Mouse (Mus musculus): ENCODE measurements around the gene Pnpla1.

The Pnpla1 gene

DNA sequence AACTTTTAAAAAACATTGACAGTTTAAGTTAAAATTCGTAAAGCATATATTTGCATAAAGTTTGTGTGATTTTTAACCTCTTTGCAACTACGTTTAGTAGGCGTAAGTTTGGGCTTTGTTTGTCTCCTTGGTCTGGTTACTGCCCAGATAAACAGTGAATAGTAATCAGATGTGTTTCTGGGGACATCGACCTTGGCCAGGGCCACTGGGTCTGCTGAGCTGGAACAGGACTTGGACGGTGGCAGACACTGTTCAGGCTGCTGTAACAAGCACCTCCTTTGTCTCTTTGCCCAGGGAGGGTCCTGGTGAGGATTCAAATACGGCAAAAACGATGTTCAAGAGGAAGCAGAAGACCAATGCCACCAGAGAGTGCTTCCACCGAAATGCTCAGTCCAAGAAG lies 27.0 kb downstream of the Pnpla1 start:
- DNase-seq (ENCODE audit: low spot score in 2 of 2) = no peak

DNA sequence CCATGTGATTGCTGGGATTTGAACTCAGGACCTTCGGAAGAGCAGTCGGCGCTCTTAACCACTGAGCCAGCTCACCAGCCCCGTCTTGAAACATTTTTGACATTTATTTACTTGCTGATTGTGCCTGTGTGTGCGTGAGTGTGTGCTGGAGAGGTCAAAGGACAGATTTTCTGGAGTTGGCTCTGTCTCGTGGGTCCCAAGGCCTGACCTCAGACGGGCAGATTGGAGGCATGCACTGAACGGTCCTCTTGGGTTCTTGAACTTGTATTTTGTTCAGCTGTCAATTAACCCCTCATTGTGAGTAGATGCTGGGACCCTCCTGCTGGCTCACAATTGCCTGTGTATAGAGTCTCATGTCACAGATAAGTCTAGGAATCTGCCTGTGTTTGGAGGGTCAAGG lies 28.1 kb downstream of the Pnpla1 start:
- no peak for DNase-seq (ENCODE audit: low spot score in 2 of 2)

DNA sequence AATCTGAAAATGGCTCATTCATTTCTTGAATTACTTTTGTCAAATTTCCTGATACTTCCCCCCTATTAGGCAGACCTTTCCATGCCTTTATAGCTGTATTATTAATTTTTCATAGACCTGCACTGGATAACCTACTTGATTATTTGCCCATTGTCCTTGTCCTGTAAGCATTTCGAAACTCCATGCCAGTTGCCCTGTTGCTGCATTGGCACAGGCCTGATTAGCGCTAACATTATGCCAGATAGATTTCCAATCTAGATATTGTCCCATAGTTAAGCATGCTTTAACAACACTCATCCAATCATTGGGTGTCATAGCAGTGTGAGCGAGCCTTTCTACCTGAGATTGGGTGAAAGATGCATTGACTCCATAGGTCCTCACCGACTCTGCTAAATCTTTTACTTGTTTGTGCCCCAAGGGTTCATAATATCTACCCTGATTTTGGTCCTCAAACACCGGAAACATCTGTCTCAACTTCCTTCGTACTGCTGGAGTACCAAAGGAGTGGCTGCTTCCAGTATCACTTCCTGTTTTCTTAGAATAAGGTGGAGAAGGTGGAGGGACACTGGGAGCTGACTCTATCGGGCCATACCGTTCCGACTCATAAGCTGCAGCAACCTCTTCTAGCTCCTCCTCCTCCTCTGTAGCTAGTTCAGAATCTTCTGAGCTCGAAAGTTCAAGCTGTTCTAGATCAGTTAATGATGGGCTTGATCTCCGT lies 36.0 kb downstream of the Pnpla1 start:
- DNase-seq (ENCODE audit: low spot score in 2 of 2) = peak; percentile 31 to 61

DNA sequence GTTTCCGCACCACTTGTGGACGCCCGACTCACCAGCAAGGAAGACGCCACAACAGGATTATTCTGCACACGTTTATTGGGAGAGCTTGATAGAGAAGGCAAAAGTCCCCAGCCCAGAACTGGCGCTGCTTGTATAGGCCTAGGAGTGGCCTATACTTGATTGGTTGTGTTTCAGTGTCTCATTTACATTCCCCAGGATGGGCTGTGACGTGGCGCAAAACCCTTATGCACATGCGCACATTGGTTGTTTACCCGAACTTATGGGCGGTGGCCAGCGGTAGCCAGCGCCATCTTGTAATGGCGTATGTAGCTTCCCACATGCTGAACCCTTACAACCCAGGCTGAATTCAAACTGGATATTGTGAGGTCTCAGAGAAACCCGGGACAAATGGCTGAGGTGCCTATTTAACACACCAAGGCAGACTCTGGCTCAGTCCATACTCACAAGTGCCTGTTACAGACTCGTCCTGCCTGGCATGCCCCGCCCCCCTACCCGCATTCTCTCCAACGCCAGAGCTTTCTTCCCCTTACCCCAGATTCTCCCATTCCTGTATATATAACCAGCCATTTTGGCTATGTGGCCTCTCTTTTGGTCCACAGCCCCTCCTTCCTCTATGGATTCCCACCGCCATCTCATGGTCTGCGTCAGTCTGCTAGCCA lies 37.1 kb downstream of the Pnpla1 start:
- DNase-seq (ENCODE audit: low spot score in 2 of 2) = no peak

DNA sequence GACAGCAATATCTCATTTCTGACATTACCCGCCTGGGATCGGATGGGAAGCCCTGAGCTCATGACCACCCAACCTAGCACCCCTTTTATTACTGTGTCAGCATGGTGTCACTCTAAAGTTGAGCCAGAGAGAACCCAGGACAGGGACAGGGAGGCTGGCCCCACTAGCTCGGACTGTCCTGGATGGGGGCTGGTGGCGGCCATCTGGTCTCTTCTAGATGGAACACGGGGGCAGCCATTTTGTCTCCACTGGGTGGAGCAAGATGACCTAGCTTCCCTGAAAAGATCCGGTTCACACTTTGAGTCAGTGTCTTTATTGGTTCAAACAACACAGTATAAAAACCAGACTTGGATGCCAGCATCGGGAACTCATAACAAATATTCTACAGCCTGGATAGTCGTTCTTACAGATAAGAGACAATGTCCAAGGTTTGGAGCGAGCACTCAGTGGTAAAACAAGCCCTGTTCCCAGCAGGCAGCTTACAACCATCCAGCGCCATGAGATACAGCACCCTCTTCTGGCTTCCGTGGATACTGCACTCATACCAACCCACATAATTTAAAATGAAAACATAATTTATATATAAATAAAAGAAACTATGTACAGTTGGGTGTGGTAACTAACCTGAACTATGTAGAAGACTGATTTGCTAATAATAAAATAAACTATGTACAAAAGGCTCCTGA lies 38.0 kb downstream of the Pnpla1 start:
- DNase-seq (ENCODE audit: low spot score in 2 of 2) = no peak

DNA sequence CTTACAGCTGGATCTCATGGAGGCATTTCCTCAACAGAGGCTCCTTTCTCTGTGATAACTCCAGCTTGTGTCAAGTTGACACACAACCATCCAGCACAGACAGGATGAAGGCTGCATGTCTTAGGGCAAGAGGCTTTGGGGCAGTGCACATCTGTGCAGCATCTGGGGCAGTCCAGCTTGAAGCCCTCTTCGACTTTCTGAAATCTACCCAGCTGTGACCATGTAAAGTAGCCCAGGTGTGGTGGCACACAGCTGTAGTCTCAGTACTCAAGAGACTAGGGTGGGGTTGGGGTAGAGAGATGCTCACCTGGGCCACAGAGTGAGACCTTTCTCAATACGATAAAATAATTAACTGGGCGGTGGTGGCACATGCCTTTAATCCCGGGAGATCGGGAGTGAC lies 39.6 kb downstream of the Pnpla1 start:
- DNase-seq (ENCODE audit: low spot score in 2 of 2) = no peak

DNA sequence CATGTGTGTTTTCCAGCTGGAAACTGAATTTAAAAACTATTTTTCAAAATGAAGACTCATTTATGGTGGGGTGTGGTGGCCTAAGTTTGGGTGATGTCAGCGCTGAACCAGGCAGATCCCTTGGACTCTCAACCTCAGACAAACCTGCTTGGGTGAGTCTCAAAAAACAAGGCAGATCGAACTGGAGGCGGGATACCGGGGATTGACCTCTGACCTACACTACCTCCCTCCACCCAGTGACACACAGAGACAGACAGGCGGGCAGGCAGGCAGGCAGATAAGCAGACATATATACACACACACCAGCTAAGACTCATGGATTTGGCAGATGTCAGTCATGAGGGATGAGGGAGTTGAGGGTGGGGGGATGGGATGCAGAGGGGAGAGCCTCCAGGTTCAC lies 40.0 kb downstream of the Pnpla1 start:
- DNase-seq (ENCODE audit: low spot score in 2 of 2) = no peak

DNA sequence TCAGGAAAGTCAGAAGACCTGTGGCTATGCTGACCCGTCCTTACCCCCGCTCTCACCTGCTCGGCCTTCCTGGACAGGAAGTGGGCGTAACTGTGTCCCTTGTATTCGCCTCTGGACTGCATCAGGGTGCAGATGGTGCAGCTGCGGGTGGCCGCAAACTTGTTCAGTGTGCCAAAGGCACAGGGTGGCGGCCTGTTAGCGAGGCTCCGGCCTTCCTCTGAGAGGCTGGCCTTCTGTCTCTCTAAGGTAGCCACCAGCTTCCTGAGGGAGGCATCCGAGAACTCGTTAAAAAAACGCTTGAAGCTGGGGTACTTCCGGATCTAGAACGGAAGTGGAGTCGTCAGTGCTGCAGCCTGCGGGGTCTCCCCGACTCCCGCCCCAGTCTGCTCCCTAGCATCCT lies 41.2 kb downstream of the Pnpla1 start:
- DNase-seq (ENCODE audit: low spot score in 2 of 2) = no peak

DNA sequence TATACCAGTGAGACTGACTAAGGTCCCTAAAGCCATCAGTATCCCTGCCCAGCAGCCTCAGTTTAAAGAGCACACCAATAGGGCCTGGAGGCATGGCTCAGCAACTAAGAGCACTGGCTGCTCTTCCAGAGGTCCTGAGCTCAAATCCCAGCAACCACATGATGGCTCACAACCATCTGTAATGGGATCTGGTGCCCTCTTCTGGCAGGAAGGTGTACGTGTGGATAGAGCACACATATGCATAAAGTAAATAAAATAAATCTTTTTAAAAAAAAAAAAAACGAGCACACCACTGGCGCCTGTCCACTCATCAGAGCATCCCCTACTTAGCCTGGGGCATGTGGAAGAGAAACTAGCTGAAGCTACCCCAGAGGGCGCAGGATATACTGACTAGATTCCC lies 43.3 kb downstream of the Pnpla1 start:
- no peak for DNase-seq (ENCODE audit: low spot score in 2 of 2)

DNA sequence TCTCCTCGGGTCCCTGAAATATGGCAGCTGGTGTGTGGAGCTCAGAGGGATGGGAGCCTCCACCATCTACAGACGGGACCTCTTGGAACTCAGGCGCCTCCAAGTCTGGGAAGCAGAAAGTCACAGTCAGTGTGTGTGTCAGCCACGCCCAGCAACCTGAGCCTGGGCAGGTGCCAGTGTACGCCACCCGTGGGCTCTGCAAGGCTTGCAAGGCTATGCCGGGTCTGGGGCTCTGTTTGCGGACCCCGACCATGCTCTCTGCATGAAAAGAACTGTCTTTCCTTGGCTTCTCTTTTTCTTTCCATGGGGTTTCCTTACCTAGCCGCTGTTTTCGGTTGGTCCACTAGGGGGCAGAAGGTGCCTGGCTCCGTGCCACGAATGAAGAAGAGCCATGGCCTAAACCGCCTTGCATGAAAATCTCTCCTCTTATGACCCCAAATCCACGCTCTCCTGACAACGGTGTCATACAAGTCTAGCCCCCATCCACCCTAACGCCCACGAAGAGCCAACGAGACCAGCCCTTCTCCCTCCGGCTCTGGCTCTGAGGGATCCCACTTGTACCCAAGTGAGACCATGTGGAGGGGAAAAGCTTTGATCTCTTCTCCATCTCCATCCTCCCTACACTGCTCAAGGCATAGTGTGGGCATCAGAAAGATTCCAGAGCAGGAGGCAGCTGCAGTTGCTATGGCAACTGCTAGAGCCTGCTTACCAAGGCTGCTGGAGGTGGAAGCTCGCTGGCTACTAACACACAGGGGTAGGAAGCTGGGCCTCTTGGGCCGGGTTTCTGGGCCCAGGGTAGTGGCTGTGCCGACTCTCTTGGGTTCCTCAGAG lies 46.5 kb downstream of the Pnpla1 start:
- peak in 1 of 2 experiments; percentile 60 for DNase-seq (ENCODE audit: low spot score in 2 of 2)

DNA sequence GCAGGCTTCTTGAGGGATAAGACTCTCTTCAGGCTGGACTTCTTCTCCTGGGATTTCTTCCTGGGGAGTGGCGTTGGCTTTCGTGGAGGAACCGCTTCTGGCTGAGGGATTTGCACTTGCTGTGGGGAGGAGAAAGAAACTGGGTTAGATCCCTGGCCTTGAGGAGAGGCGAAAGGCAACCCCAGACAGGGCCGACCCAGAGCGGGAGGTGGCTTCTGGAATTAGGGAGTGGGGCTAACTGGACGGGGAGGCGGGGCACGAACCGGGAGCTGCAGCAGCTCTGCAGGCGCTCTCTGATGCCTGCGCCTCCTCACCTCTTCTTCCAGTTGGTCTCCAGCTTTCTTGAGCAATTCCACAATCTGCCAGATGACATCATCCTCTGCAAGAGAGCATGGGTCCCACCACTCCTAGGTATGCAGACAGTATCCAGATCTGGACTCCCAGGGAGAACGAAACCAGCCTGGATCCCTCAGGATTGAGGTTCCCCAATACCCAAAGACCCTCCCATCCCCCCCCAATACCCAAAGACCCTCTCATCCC lies 47.2 kb downstream of the Pnpla1 start:
- no peak for DNase-seq (ENCODE audit: low spot score in 2 of 2)

DNA sequence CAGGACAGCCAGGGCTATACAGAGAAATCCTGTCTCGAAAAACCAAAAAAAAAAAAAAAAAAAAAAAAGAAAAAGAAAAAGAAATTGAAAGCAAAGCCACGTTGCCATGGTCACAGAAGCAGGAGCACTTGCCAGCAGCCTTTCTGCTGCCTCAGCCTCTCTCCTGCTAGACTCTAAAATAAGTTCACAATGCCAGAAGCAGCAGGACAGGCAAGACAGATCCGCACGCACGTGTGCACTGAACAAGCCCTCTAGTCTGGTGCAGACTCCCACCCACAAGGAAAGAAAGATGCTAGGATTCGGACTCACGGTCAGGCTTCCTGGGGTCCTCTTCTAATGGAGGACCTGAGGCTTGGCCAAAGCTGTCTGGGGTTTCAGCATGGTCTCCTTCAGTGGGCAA lies 49.7 kb downstream of the Pnpla1 start:
- DNase-seq (ENCODE audit: low spot score in 2 of 2) = no peak

DNA sequence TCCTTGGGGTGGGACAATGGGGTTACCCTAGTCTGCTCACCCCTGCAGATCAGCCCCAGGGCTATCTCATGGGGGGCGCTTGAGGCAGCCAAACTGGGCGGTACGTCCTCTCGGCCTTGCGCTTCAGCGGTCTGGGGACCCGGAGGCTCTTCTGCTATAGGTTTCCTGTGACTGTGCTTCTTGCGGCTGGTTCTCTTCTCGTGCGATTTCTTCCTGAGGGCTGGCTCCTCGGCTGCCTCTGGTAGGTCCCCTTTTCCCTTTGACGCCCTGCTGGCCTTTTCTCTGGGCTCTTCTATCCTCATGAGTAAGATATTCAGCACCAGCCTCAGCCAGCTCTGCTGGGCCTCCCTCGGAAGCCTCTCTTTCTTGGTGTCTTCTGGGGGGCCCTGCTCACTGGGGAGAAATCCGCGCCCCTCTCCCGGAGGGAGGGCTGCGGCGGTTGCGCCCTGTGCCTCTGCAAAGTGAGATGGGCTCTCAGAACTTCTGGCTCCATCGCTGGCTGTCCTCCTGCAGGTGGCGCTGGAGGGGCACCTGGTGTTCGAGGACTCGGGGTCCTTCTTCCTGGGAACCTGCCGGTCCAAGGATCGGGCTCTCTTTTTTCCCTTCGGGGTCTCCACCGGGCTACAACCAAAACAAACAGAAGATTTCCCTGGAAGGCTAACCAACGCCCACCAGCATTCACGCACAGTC lies 51.2 kb downstream of the Pnpla1 start:
- no peak for DNase-seq (ENCODE audit: low spot score in 2 of 2)

DNA sequence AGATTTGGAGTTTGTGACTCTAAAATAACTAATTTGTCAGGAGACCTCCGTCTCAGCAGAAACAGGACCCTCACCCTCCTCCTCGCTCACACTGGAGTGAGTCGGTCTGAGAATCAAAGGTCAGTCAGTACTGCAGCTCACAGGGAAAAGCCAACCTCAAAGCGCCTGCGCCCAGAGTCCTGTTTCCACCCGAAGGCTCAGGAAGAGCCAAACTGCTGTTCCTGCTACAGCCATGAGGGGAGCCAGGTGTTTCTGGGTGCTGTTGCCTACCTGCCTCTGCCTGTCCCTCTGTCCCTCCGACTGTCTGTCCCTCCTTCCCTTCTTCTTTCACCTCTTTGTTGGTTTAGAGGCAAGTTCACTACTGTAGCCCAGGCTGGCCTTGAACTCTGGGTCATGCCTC lies 51.9 kb downstream of the Pnpla1 start:
- DNase-seq (ENCODE audit: low spot score in 2 of 2) = no peak

DNA sequence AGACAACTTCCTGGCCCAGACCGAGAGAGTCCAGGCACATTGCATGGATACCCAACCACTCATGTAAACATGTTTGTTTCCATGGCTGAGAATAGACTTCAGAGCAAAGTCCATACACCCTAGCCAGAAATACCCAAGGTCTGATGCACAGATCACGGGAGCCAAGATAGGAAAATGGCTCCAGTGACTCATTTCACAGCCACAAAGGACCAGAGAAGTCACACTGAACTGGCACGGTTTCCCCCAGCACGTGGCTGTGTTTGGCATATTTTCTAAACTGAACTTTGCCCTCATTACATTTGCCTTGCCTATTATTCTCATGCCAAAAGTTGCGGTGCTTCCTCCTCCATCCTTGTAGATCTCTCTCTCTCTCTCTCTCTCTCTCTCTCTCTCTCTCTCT lies 55.0 kb downstream of the Pnpla1 start:
- DNase-seq (ENCODE audit: low spot score in 2 of 2) = peak in 1 of 2 experiments; percentile 26

DNA sequence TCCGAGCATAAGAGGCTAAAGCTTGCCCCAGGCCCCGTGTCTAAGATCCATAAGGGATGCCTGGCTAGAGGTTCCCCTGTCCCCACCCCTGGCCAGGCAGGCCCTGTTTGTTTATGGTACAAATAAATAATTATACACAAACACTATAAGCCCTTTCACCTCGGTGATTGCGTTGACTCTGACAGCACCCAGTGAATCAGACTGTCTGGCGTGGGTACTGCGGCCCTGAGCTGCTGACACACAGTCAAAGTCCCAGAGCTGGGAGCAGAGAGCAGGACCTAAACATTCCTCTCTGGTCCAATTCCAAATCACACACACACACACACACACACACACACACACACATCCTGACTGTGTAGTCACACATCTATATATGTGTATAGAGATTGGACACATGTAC lies 55.7 kb downstream of the Pnpla1 start:
- no peak for DNase-seq (ENCODE audit: low spot score in 2 of 2)

DNA sequence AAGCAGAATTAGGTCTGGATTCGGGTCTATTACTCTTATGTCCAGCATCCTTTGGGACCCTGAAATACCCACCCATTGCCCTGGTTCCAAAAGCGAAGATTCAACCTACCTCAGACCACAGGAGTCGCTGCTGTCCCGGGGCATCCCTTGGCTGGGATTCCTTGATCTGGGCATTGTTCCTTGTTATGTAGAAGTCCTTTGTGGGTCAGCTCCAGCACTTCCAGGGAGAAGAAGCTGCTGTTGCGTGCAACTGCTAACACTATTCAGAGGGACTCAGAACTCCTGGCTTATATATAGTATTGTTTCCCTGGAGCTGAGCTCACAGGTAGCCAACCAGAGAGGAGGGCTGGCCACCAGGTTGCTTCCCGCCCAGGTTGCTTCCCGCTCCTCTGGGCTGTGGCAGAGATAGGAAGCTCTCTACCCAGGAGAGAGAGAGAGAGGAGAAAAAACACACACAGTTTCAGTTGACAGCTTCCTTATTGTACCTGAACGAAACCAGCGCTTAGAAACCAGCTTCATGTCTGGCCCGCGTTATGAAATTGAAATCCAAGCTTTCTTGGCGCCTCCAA lies 56.9 kb downstream of the Pnpla1 start, which contains the start of gene 4930539E08Rik:
TSS of gene 4930539E08Rik (minus strand) at position 265 of the 569 bp plus-strand sequence.
- DNase-seq (ENCODE audit: low spot score in 2 of 2) = no peak

DNA sequence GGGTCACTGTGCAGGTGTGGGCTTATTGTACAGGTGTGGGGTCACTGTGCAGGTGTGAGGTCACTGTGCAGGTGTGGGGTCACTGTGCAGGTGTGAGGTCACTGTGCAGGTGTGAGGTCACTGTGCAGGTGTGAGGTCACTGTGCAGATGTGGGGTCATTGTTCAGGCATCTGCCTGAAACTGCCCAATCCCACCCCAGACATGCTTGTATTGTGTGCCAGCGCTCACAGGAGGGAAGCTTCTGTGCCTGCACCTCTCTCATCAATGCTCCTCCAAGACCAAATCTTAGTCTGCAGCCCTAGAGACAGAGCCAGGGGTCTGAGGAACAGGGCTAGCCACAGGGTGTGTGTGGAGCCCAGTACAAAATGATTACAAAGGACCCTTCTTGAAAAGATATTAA lies 58.3 kb downstream of the Pnpla1 start:
- no peak for DNase-seq (ENCODE audit: low spot score in 2 of 2)

DNA sequence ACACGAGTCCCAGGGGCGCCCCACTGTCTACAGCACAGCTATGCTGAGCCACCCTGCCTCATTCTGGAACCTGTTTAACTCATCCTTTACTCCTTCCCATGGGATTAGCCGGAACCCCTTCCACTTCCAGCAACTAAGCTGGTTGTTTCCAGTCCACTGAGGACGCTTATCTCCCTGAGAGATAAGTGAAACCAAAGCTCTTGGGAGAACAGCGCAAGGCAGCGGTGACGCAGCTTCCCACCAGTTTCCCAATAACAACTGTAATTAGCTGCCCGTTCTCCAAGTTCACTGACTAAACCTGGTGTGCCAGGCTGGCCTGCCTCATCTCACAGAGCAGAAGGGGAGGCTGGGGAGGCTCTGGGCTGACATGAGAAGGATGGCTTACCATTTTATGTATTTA lies 62.9 kb downstream of the Pnpla1 start:
- DNase-seq (ENCODE audit: low spot score in 2 of 2) = peak; percentile 40 to 57

DNA sequence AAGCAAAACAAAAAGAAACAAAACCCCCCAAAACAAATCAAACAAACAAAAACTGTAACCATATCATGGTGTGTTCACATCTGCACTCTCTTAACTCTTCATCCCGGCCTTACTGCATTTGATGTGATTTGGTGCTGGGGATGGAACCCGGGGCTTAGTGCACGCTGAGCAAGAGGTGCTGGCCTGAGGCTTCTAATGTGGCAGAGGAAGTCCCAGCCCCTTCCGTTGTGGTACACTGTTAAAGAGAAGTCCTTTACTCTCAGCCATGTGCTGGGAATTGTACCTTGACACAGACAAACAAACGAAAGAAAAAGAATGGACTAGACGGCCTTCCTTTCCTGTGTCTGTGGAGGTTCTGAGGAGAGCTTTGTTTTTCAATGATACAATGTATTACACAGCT lies 63.9 kb downstream of the Pnpla1 start:
- DNase-seq (ENCODE audit: low spot score in 2 of 2) = no peak
